Mouse (Mus musculus): ENCODE results near the gene Mok.

Mok gene

GRCm38 (mm10) chr12:110850010-110850928, 9.5 kb upstream of the Mok start, which contains the start of gene Zfp839:
Zfp839 (plus strand) TSS chr12:110850253.
- peak; percentile 79 for DNase-seq (ENCODE audit: low spot score)

GRCm38 (mm10) chr12:110846191-110846765, 5.5 kb upstream of the Mok start:
- DNase-seq (ENCODE audit: low spot score) = no peak

GRCm38 (mm10) chr12:110845131-110845880, 4.6 kb upstream of the Mok start:
- peak; percentile 73 for DNase-seq (ENCODE audit: low spot score)

GRCm38 (mm10) chr12:110844227-110845130, 3.7 kb upstream of the Mok start:
- DNase-seq (ENCODE audit: low spot score) = no peak

GRCm38 (mm10) chr12:110843194-110844048, 2.7 kb upstream of the Mok start:
- DNase-seq (ENCODE audit: low spot score) = peak; percentile 62

GRCm38 (mm10) chr12:110841731-110842493, 1.2 kb upstream of the Mok start:
- DNase-seq (ENCODE audit: low spot score) = no peak

GRCm38 (mm10) chr12:110837850-110838249, 2.9 kb downstream of the Mok start:
- no peak for DNase-seq (ENCODE audit: low spot score)

- no peak for DNase-seq (ENCODE audit: low spot score)
Observed at GRCm38 (mm10) chr12:110837192-110837841, 3.4 kb downstream of the Mok start.

- no peak for DNase-seq (ENCODE audit: low spot score)
Observed at GRCm38 (mm10) chr12:110836729-110837128, 4.0 kb downstream of the Mok start.

- no peak for DNase-seq (ENCODE audit: low spot score)
Observed at GRCm38 (mm10) chr12:110835182-110835581, 5.6 kb downstream of the Mok start.

- DNase-seq (ENCODE audit: low spot score) = no peak
Observed at GRCm38 (mm10) chr12:110830293-110831024, 10.3 kb downstream of the Mok start.

- DNase-seq (ENCODE audit: low spot score) = no peak
Observed at GRCm38 (mm10) chr12:110828908-110829307, 11.8 kb downstream of the Mok start.

GRCm38 (mm10) chr12:110822366-110822765, 18.4 kb downstream of the Mok start:
- DNase-seq (ENCODE audit: low spot score) = no peak

GRCm38 (mm10) chr12:110821787-110822186, 19.0 kb downstream of the Mok start:
- DNase-seq (ENCODE audit: low spot score) = no peak

- DNase-seq (ENCODE audit: low spot score) = no peak
Observed at GRCm38 (mm10) chr12:110819367-110819766, 21.4 kb downstream of the Mok start.

GRCm38 (mm10) chr12:110816833-110817232, 23.9 kb downstream of the Mok start:
- DNase-seq (ENCODE audit: low spot score) = no peak

- DNase-seq (ENCODE audit: low spot score) = no peak
Observed at GRCm38 (mm10) chr12:110814924-110815323, 25.8 kb downstream of the Mok start.

GRCm38 (mm10) chr12:110813624-110814023, 27.1 kb downstream of the Mok start:
- DNase-seq (ENCODE audit: low spot score) = no peak

- no peak for DNase-seq (ENCODE audit: low spot score)
Observed at GRCm38 (mm10) chr12:110813132-110813531, 27.6 kb downstream of the Mok start.
